Mouse (Mus musculus): ENCODE measurements around the gene C2cd4c. TPM values are rescaled to one million over a fixed set of nuclear protein-coding genes. Genes with fewer than 3 reads are reported as not detected.

Gene C2cd4c
- polyA plus RNA-seq (2012; rRNA removed): 0.04 and 0.06 TPM in 2 replicates

DNA sequence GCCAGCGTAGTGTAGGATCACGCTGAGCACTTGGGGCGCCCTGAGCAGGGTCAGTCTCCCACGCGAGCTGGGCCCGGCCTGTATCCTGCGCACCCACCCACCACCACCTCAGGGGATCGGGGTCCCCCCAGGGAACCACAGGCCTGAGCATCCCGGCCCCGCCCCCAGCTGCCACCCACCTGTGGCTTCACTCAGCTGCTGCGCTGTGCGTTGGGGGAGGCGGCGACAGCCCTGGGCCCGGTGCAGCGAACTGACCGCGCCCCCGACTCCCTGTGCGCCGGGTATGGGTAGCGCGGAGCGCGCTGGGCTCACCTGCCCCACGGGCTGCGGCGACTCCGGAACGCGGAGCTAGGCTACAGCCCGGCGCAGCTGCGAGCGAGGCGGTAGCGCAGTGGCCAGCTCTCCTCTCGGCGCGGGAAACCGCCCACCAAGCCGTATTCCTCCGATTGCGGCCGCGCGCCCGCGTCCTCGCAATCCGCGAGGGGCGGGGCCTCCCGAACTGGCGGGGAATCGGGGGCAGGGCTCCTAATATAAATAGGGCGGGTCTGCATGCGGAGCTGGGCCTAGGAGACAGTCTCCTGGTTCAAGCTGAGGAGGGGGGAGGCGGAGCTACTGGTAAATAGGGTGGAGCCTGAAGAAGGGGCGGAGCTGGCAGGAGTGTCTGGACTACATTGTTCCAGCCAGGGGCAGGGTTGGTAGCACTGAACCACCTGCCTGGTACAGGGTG, at the start of gene C2cd4c:
Gene C2cd4c, minus strand, starts transcription at position 448 of the 727 bp plus-strand sequence.
- DNase-seq (ENCODE audit: low spot score): no peak

DNA sequence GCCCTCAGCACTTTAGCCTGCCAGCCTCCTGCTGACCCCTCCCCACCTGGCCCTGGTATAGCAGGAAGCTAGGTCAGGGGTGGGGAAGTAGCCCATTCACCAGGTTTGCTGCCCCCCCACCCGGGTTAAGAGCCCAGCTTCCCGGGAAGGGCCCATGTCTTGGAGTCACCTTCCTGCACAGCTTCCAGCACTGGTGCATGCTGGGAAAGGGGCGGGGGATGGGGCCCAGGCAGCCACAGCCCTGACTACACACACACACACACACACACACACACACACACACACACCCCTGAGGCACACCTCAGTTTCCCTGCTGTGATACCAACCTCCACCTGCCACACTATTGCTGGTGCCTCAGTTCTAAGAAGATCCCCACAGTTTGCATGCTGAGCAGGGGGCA, 48.0 kb upstream of the C2cd4c start:
- no peak for DNase-seq (ENCODE audit: low spot score)

DNA sequence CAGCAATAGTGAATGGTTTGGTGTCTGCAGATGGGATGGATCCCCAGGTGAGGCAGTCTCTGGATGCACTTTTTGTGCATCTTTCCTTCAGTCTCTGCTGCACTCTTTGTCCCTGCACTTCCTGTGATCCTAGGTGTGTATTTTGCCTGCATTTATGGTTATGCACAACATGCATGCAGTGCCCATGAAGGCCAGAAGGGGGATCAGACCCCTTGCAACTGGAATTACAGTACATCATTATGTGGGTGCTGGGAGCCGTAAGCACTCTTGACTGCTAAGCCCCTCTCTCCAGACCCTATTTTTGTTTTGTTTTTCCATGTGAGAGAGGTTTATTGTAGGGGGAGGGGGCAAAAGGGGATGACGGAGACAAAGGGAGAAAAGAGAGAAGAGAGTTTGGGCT, 46.5 kb upstream of the C2cd4c start:
- DNase-seq (ENCODE audit: low spot score): no peak

DNA sequence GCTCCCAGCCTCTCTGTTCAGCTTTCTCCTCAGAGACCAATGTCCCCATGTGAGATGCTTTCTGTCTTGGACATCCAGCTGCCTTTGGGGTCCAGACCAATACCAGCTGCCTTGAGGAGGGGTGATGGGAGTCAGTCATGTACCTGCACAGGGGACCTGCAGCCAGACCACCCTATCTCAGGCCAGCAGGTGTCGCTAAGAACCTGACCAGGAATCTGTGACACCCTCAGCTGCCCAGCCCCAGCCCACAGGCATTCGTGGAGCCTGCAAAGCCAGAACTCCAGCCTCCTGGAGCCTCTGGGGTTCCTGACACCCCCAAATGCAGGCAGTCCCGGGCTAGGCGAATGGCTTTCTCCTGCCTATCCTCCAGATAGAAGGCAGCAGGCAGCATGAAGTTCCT, 45.0 kb upstream of the C2cd4c start:
- DNase-seq (ENCODE audit: low spot score): no peak

DNA sequence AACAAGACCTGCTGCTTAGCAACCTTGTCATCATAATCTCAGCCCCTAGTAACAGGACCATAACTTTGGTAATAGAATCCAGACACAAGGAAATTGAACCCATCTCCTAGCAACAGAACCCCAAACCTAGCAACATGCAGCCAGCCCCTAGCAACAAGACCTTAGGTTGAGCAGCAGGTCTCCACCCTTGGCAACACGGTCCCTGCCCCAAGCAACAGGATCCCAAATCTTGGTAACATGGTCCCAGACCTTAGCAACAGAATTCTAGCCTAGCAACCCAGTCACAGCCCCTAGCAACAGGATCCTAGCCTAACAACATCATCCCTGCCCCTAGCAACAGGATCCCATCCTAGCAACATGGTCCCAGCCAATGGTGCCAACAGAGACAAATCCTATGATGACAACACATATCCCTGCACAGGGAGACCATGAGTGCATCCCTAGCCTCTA, 41.1 kb upstream of the C2cd4c start:
- no peak for DNase-seq (ENCODE audit: low spot score)

DNA sequence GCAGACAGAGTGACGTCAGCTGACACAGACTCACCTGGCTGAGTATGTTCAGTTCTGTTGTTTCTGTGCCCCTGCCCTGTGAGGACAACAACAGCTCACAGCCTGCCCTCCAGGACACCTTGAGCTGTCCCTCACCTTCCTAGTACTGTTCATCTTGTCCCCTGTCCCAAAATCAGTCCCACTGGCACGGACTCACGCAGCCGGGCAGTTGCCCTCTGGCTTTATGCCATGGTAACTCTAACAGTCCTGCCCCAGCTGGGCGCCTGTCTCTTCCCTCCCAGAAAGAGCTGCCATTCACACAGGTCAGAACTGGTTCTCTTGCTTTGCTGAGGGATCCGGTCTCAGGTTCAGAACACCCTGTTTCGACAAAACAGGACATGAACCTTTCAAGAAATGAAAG, 39.0 kb upstream of the C2cd4c start:
- no peak for DNase-seq (ENCODE audit: low spot score)

DNA sequence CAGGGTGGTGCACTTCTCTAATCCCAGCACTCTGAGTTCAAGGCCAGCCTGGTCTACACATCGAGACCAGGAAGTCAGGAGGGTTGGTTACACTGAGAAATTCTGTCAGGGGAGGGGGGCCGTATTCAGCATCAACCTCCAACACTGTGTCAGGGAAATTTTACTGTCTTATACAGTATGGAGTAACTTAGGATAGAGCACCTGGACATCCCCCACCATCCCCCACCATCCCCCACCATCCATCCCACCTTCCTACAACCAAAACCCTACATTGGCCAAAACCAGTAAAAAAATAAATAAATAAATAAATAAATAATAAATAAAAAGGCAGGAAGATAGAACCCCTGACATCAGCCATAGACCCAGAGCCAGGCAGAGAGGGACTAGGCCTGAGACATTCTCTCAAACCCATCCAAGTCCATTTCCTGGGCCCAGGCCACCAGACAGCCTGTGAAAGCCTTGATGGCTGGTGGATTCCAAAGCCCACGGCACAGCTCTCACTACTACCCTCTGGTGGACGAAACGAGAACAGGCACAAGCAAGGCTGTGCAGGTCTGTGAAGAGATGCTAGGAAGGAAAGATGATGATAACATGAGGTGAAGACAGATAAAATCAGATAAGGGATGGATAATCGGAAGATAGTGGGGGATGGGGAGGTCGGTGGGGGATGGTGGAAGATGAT, 35.4 kb upstream of the C2cd4c start:
- DNase-seq (ENCODE audit: low spot score): no peak

DNA sequence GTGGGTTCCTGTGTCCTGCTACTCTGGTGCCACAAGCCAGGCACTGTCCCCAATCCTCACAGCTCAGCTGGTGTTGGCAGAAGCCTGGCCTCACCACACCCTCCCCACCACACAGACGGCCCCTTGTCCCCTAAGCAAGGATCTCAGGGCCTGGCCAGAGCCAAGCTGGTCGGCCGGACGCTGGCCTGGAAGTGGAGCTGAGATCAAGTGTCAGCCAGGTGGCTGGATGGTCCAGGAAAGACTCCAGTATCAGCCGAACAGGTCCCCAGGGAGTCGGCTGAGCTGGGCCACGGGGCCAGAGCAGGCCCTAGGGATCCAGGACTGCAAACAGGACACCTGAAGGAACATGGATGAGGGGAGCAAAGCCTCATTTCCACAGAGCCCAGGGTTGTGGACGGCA, 31.9 kb upstream of the C2cd4c start, which contains the start of gene Odf3l2:
Gene Odf3l2, minus strand, starts transcription at position 28 of the 400 bp plus-strand sequence.
- DNase-seq (ENCODE audit: low spot score): no peak

DNA sequence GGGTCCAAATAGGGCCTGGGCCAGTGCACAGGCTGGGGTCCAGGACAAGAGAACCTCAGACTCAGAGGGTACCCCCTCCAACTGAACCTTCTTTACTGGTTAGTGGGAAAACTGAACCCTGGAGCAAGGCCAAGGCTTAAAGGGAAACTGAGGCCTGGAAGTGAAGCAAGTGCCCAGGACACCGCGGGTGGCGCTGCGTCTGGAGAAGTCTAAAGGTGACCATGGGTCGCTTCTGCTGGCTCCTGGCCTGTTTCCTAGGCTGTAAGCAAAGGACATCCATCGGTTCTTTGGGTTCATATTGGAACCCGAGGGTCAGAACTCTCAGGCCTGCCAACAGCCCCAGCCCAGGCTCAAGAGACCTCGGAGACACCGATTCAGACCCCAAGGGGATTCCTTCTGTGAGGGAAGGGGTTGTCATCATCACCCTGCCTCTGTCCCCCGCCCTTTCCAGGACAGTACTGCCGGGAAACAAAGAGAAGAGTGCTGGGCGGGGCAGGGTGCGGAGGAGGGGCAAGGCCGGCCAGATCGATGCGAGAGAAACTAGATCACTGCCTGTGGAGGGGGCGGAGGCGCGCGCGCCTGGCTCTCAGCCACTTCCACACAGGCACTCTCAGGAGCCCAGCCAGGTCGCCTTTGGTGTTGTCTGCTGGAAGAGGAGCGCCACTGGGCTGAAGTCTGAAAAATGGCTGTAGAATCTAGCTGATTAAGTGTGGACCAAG, 24.8 kb upstream of the C2cd4c start:
- no peak for DNase-seq (ENCODE audit: low spot score)

DNA sequence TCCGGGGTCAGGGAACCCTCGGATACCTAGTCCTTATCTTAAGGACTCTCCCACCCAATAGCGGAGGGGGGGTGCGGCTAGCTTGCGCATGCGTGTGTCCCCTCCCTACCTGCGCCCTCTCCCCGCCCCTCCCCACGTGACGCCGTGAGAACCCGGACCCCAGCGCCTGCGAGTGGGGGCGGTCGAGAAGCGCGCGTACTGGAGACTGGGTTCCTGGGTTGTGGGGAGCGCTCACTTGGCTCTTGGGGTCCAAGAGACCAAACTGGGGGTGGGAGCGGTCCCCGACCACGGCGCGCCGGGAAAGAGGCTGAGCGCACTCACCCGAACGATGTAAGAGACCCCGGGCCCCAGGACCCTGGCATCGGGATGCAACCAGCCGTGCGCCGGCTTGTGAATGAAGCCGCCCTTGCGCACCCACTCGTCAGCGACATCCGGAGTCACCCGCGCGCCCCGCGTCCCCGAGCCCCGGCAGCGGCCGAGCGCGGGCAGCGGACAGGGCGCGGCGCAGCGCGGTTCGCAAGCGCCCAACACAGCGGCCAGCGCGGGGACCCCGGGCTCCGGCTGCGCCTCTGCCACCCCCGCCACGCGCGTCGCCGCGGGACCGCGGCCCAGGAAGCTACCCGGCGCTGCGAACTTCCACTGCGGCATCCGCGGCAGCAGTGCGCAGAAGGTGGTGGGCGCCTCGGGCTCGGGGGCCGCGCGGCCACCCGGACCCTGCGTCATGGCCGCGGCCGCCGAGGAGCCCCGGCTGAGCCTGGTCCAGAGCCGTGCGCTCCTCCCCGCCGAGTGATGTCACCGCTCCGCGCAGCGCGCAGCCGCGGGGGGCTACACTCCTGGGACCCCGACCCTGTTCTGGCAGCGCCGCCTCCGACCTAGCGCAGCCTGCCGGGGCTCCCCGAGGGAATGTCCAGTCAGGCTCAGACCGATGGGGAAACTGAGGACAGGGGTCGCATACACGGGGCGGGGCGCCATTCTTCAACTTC, 23.6 kb upstream of the C2cd4c start, which contains the start of gene Shc2:
Gene Shc2, minus strand, starts transcription at position 791 of the 983 bp plus-strand sequence.
- DNase-seq (ENCODE audit: low spot score): no peak

DNA sequence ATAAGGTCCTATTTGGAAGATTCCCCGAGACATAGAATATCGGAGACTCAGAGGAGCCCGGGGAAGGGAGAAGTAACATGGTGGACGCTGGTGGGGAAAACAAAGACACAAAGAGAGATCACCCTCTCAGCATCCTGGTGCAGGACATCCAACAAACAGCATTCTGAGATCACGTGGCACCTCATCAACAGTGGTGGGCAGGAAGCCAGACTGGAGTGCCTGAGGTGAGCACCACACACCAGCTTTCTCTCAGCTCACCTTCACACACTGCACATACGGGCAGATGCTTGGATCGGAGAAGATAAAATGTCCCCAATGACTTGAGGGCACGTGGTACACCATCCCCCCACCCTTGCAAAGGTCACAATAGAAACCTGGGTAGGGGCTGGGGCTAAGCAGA, 22.5 kb upstream of the C2cd4c start:
- no peak for DNase-seq (ENCODE audit: low spot score)

DNA sequence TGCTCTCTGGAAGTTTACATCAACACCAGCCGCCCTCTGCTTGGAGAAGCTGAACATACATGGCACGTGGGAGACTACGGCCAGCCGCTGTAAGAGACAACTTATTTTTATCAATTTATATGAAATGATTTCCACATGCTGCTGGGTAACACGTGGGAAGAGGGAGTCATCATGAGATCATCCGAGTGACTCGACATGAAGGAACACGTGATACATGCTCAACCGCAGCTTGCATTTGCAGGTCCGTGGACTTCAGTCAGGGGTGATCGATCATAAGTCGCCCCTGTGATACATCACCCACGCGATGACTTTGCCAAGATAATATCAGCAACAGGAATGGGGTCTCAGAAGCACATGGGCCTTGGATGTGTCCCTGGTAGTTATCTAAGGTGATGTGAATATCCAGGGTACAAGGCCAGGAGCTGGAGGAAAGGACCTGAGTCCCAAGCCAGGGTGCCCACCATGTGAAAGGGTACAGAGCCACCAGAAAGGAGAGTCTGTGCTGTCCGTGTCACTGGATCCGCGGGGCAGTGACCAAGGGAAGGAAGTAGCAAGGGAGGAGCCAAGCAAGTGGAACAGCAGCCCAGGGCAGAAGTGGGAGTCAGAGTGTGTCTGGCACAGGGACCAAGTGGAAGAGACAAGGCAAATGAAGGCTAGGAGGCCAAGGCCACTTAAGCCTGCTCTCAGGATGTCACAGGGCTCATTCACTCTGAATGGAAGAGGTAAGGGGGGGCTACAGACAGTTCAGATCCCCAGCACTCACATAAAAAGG, 19.4 kb upstream of the C2cd4c start:
- DNase-seq (ENCODE audit: low spot score): no peak

DNA sequence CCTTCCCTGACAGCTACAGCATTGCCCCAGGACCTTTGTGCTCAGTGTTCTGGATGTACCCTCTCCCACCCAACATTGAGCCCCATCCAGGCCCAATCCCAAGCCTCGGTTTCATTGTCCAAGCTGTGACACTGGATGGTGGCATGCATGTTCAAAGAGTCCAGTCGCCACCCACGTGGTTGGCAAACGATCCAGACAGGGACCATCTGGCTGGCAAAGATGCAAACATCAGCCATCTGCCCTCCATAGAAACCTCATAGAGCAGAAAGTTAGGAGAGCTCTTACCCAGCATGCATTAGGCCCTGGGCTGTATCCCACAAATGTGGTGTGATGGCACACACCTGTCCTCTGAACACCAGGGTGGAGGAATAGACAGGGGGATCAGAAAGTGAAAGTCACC, 17.6 kb upstream of the C2cd4c start:
- DNase-seq (ENCODE audit: low spot score): no peak

DNA sequence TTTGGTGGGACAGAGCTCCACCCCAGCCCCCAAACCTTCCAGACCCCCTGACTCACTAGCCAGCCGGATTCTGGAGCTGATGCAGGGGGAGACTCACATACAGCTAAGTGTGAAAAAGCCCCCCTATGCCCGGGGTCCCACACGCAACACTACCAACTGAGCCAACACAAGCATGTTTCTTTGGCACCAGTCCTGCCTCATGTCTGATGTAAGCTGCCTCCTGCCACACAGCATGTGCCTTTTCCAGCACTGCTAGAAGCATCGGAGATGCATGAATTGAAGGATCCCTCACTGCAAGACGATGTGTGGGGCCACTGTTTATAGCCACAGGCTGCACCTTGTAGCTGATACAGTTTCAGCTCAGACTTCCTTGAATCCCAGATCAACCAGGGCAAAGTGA, 14.6 kb upstream of the C2cd4c start:
- DNase-seq (ENCODE audit: low spot score): no peak

DNA sequence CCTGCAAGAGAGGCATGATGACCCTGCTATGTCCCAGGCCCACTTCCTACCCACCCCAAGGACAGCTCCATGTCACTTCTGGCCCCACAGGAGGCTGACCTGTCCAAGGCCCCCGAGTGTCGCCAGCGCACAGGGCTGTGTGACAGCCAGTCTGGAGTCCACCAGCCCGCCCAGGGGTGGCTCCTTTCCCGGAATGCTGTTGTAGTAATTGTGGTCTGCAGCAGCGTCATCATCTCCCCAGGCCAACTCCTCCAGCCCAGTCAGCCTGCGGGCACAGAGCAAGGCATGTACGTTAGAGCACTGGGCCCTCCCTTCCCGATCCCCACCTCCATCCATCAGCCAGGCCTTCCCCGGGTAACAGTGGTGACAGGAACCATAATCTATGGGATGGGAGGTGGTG, 12.3 kb upstream of the C2cd4c start:
- no peak for DNase-seq (ENCODE audit: low spot score)

DNA sequence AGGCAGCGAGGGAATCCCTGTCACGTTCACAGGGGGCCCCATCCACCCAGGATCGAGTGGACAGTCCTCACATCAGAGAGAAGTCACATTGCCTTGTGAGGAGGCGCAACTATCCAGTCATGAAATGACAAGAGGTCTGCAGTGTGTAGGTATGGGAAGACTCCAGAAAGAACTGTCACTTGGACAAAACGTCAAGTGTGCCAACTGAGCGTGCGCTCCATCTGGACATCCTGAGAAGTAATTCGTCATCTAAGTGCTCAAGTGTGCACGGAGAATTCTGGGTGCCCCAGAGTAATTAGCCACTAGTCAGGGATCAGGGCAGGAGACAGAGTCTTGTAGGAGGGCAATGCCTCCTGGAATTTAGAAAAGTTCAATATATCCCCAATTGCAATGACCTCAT, 11.6 kb upstream of the C2cd4c start:
- no peak for DNase-seq (ENCODE audit: low spot score)

DNA sequence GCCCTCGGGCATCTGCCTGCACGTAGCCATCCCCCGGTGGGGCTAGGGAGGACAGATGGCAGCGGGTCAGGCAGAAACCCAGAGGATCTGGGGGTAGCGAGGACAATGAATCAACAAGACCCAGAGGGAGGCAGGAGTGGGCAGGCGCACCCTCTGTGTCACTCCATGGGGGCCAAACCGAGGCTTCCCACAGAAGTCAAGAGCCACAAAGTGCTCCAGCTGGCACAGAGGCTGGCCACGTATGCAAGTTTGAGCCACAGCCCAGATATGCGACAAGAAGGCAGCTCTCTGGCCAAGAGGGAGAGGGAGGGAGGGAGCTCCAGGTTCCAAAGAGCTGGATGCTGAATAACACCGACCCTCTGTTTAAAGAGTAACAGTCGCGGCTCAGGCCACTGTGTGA, 10.1 kb upstream of the C2cd4c start:
- no peak for DNase-seq (ENCODE audit: low spot score)

DNA sequence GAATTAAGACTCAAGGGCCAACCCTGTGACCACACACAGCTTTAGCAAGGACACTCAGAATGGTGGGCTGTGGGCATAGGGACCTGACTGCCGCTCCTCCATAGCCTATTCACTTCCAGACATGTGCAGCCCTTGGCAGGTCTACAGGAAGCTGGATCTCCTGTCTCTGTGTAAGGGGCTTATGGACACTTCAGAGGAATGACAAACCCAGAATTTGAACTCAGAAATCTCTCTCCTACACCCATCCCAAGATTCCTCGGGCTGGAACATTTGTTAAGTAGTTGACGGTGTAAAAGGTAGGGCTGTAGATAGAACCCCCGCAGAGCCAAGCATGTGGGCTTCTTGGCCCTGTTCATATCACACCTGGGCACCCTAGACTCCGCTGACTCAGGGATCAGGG, 2.6 kb upstream of the C2cd4c start:
- DNase-seq (ENCODE audit: low spot score): no peak

DNA sequence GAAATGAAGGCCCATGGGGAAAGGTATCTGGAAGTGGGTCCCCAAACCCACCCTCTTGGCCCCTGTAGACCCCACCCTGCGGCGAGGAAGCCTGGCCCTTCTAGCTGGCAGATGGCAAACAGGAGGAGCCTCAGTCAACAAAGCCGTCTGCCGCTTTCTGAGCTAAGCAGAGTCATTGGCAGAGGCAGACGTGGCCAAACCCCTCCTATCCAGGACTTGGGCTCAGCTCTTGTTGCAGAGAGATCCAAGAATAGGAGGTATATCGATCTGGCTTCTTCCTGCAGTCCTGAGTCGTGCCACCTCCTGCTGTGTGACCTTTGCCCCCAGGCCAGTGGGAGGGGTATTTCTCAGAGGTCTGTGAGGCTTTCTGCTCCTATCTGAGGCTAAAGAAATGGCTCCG, 2.0 kb upstream of the C2cd4c start:
- no peak for DNase-seq (ENCODE audit: low spot score)

DNA sequence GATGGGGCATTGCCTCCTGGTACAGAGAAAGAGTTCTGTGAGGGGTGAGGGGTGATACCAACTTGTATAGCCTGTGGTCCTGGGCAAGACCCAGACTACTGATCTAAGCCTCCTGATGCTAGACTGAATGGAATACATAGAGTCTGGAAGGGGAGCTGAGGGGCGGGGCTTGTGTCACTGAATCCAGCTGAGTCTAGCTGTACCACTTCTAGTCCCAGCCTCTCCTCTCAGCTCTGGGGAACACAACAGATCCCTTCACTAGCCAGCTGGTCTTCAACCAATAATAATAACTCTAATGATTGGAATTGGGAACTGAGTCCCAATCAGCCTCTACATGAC, 449 bp upstream of the C2cd4c start:
- no peak for DNase-seq (ENCODE audit: low spot score)

All from urinary bladder, adult 2 months (tissue).